Mouse (Mus musculus): Measurements from ENCODE around the gene Fzd2. TPM values are rescaled to one million over a fixed set of nuclear protein-coding genes. Genes with fewer than 3 reads are reported as not detected.
"Not testable (repeated sequence)": the region's sequence is repeated elsewhere in the genome, so short reads cannot be mapped to it uniquely, and the experiment has no call there.

Gene Fzd2
- not detected for polyA plus RNA-seq (2017; shearing (Covaris generic))

DNA sequence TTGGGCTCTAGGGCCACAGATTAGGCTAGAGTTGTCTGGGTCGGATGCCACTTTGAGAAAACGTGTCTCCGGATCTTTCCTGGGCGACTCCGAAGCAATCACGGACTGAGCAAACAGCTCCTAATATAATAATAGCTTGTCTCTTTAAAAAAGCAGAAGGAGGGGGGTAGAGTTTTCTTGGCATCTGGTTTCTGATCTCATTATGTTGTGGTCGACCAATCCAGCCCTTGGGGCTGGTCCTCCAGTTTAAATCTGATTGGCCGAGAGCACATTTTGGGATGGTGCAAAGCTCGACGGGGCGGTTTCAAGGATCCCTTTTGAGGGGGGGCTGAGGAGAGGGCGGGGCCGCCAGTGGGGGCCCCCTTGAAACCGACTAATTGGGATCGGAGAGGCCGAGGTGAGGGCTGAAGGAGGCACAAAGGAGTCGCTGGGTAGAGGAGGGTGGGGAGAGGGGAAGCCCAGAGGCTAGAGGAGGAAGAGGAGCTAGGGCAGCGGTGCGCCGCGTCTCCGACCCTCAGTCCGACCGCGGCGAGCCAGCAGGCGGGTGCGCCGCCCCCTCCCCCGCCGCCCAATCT lies at the start of gene Fzd2:
TSS of gene Fzd2 (plus strand) at position 387 of the 575 bp plus-strand sequence.
- no peak for ATAC-seq

DNA sequence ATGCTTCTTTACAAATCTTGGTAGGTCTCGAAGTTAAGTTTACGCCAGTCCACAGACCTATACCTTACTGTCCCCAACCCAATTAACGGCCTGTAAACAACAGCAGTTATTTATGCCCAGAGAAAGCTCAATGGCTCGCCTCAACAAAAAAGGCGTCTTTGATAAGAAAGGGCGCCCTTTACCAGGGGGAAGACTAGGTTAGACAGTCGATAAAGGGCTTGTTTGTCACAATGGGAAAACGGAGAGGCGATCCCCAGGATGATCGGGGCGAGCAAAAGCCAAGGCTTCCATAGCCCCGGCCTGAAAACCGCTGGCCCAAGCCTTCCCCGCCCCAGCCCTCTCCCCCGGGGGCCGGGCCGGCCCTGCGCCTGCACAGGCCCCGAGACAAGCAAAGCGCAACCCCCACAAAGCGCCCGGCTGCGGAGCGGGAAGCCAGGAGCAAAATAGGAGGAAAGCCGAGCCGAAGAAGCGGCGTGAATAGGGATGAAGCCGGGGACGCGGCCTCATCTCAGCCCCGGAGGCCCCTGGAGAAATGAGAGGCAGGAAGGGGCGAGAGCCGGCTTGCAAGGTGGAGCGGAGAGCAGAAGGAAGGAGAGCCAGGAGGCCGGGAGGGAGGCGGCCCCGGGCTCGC lies 48.7 kb upstream of the Fzd2 start:
- ATAC-seq: peak; percentile 56

DNA sequence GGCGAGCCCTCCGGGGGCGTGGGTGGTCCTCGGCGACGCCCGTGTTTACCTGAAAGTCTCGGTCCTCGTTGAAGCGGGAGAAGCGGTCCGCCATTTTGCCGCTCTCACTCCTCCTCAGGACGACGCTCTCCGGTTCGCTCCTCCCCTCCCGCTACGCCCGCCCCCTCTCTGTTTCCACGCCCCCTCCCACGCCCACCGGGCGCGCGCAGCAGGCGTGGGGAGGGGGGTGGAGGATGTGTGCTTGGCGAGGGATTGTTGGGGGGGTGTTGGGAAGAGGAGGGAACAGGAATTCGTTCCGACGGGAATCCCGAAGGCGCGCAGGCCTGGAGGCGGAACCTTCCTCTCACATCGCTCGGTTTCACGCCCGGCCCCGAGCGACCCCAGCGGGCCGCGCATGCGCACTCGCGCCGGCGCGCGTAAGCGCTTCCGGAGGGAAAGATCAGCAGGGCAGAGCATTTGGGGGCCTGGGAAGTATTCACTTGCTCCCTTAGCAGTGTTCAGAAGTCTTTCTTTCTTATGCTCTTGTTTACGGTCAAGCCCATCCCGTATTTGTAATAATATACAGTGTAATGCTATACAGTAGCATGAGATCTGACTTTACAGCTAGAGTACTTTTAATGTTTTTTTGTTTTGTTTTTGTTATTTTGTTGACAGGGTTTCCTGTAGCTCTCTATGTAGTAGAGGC lies 48.0 kb upstream of the Fzd2 start, which contains the start of gene Gpatch8:
TSS of gene Gpatch8 (minus strand) at position 362 of the 685 bp plus-strand sequence.
- ATAC-seq: peak; percentile 90

DNA sequence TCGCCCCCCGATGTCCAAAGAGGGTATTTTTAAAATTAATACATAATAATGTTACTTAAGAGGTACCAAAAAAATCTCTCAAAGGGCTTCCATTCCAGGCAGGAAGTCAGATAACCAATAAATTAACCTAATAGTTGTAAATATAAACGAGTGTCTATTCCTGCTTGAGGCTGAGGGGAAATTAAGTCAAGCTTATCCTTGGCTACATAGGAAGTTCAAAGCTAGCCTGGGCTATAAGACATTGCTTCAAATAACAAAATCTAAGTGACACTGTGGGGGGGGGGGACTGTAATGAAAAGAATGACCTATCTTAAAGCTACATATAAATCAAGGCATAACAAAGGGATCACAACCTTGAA lies 47.5 kb upstream of the Fzd2 start:
- ATAC-seq: peak; percentile 22

DNA sequence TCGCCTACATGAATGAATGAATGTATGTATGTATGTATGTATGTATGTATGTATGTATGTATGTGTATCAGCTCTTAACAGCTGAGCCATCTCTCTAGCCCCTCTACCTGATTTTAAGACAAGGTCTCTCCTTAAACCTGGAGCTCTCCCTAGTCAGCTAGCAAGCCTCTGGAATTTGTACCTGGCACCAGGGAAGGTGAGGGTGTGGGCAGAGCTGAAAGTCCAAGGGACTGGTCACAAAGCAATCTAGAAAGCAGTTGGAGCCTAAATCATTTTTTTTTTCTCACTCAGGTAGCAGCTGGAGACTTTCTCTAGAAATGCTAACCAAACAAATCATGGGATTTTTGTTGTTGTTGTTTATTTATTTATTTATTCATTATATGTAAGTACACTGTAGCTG lies 46.8 kb upstream of the Fzd2 start:
- ATAC-seq: no peak

DNA sequence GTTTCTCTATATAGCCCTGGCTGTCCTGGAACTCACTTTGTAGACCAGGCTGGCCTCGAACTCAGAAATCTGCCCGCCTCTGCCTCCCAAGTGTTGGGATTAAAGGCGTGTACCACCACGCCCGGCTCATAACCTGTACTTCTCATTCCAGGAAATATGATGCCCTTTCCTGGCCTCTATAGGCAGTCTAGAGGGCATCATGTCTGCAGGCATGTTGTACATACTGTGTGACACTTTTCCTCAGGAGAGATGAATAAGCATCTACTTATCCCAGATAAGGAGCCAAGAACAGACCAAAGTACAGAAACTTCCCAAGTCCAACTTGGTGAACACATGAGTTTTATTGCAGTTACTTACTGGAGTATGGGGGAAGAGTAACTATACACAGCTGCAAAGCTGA lies 45.5 kb upstream of the Fzd2 start:
- no peak for ATAC-seq

DNA sequence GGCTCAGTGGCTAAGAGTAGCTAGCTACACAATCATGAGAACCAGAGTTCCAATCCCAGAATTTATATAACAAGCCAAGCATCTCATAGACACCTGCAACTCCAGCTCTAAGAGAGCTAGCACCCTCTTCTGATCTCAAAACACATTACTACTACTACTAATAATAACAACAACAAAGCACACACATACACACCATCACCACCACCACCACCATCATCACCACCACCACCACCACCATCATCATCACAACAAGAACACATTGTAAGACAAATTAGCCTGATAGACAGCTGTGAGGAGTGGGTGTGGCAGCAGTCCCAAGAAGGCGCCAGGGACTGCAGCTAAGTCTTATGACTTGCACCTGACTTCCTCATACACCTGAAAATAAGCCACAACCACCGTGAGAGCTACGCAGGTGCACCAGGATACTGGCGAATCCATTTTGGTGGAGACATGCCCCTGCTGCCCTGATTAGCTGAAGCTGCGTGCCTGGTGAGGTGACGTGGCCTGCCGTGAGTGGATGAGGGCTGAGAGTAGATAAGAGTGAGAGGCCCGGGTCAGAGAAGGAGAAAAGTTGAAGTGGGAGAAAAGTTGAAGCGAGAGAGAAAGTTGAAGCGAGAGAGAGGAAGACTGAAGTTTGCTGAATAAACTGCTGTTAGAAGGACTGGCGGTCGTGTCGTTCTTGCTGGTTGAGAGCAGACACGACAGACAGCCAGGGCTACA lies 39.1 kb upstream of the Fzd2 start:
- ATAC-seq: not testable (repeated sequence)

DNA sequence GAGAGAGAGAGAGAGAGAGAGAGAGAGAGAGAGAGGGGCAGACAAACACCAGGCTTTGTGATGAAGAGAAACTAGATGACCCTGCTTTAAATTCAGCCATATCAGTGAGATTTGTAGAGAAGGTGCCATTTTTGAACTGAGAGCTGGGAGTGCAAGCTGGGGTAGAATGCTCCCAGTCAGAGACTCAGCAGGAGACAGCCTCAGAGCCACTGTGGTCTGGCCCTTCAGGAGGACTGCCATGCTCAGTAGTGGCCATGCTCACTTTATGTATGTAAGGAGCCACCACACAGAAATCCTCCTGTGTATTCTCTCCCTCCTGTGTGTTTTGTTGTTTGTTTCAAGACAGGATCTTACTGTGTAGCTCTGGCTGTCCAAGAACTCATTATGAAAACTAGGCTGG lies 38.5 kb upstream of the Fzd2 start:
- no peak for ATAC-seq

DNA sequence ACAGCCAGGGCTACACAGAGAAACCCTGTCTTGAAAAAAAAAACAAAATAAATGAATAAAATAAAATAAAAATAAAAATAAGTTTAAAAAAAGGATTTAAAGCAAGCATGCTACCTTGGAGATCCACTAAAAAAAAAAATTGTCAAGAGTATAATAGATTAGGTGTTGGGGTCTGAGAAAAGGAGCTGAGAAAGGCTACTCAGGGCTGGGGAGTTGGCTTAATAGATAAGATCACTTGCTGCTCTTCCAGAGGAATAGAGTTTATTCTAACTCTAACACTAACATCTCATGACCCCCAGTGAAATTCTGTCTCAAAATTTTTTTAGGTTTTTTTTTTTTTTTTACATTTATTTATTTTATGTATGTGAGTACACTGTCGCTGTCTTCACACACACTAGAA lies 37.9 kb upstream of the Fzd2 start:
- no peak for ATAC-seq

DNA sequence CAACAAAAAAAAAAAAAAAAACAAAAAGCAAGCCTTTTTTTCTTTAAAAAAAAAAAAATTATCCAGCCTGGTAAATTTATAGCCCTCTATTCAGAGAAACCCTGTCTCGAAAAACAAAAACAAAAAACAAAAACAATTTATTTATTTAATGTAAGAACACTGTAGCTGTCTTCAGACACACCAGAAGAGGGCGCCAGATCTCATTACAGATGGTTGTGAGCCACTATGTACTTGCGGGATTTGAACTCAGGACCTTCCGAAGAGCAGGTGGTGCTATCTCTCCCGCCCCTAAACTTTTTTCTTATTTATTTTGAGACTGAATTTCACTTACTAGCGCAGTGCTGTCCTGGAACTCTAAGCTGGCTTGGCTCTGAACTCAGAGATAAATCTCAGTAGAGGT lies 37.0 kb upstream of the Fzd2 start:
- no peak for ATAC-seq

DNA sequence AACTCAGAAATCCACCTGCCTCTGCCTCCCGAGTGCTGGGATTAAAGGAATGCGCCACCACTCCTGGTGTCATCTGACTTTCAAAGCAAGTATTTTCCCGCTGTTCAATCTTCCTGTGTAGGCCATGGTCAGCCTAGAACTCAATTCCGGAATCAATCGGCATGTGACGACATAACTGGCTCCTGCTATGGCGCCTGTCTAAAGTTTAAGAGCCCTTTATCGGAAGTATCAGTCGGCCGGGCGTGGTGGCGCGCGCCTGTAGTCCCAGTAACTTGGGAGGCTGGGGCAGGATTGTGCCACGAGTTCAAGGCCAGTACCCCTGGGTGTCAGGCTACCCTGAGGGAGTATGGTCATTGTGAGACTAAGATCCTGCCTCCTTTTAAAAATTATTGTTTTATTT lies 36.5 kb upstream of the Fzd2 start:
- ATAC-seq: no peak

DNA sequence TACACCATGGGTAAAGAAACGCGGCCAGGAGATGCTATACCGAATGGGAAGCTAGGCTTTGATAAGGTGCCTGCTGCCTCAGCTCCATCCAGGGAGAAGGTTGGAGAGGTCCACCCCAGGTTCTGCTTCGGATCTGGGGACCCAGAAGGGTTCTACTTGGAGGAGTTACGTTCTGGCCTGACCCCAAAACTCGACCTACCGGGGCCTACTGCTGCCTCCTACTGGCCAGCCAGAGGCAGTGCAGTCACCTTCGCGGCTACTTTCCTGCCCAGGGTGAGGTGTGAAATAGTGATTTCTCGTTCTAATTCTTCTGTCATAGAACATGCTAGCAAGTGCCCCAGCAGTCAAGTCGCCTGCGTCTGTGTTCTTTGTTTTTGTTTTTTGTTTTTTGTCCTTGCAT lies 36.0 kb upstream of the Fzd2 start:
- ATAC-seq: no peak

DNA sequence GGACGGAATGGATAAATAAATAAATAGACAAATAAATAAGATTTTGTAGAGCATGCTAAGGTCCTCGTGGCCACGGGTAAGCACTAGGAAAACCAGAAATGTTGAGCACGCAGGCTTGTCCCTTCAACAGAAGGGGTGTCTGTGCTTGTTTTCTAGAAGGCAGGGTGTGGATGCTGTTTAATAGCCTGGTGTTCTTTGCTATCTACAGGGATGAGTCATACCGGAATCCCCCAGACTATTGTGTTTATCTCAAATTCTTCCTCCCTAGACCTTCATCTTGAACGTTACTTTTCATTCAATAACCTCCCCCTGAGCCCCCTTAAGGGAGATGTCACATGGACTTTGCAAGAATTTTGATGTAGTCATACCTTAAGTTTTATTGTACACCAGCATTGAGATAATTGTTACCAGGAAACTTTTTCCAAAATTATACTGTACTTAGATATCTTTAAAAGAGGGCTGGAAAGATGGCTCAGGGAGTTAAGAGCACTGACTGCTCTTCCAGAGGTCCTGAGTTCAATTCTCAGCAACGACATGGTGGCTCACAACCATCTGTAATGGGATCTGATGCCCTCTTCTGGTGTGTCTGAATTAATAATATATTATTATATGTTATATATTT lies 35.3 kb upstream of the Fzd2 start:
- no peak for ATAC-seq

DNA sequence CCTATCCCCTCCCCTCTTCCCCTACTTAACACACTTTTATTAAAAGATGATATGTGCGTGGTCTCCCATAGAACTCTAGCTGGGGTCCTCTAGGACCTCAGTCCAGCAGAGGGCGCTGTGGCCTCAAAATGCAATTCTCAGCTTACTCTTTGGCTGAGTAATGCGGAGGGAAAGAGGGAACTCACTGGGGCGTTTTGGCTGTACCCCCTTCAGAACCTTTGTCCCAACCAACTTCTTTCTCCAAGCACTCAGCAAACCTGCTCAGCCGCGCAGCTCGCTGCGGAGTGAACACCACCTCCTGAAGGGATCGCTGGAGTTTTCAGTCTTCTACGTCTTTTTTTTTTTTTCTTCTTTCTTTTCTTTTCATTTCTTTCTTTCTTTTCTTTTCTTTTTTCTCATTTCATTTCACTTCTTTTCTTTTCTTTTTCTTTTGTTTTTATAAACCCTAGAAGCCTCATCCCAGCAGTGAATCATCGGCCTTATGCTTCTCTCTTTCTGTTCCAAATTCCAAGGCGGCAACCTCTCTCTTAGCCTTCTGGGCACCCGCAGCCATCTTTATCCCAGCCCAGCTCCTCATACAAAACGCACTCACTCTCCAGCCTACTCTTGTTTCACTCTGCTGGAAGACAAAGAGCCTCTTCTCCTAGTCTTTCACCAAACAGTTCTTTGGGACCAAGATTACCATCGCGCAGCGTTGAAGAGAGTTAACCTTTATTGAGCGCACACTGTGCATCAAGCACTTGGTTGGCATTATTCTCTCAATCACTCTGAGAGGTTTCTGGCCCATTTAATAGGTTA lies 31.1 kb upstream of the Fzd2 start:
- no peak for ATAC-seq

DNA sequence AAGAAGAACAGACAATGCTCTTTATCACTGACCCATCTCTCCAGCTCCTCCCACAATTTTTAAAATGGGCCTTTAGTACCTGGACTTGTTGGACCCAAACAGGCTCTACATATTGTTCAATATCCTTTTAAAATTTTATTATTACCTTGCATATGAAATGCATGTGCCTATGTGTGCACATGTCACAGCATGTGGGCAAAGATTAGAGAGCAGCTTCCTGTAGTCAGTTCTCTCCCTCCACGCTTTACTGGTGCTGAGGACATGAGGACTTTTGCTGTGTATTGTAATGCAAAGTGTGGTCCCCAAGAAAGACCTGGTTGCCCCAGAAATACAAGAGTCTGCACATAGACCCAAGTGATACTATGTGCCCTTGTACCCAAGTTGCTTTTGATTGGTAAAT lies 29.2 kb upstream of the Fzd2 start:
- ATAC-seq: no peak

DNA sequence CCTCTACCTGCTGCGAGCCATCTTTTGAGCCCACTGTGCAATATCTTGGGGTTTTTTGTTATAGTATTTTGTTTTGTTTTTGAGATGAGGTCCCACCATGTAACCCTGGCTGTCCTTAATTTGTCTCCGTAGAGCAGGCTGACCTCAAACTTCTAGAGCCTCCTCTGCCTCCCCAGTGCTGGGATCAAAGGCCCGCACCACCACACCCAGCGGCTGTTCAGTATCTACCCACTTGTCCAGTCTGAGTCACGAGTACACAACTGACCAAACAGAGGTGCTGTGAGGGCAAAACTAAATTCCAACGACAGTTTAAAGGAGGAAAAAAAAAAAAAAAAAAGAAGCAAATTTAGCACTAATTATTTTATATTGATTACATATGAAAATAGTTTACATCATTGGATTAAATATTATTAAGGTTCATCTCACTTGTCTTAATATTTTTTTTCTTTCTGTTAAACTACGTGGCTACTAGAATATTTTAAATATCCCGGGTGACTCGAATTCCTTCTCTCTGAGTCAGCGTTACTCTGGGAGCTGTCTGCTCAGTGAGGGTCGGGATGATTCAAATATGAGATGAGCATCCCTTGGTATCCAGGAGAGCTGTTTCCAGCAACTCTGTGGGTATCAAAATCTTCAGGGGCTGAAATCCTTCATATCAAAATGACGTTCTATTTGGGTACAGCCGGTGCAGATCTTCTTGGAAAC lies 28.0 kb upstream of the Fzd2 start:
- no peak for ATAC-seq

DNA sequence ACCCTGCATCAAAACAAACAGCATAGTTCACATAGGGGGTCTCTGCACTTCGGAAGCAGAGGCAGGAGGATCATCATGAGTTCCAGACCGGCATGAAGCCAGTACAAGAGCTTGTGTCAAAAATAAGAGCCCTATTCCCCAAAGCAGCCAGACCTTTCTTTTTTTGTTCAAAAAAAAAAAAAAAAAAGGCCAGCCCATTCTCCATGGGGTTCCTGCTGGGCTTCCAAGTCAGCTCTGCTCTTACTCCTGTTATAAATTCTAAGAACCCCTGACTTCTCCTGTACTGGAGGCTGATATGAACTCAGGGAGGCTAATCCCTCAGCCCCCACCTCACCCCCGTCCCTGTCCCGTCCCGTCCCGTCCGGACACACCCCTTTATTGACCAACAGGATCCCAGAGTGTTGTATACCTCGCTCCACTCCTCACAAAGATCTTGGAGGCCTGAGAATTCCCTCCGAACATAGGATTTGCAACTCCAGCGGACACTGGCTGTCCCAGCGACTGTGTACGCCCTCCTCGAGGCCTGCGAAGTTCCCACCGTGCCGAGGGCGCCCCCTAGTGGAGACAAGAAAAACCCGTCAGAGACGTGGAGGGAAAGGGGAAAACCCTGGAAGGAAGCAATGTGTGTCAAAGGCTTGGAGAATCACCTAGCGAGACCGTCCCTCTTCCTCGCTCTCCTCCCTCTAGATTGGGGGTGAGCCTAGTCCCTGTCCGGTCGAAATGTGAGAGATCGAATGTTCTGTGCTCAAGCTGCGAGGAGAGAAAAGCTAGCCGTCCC lies 25.7 kb upstream of the Fzd2 start:
- peak; percentile 75 for ATAC-seq

DNA sequence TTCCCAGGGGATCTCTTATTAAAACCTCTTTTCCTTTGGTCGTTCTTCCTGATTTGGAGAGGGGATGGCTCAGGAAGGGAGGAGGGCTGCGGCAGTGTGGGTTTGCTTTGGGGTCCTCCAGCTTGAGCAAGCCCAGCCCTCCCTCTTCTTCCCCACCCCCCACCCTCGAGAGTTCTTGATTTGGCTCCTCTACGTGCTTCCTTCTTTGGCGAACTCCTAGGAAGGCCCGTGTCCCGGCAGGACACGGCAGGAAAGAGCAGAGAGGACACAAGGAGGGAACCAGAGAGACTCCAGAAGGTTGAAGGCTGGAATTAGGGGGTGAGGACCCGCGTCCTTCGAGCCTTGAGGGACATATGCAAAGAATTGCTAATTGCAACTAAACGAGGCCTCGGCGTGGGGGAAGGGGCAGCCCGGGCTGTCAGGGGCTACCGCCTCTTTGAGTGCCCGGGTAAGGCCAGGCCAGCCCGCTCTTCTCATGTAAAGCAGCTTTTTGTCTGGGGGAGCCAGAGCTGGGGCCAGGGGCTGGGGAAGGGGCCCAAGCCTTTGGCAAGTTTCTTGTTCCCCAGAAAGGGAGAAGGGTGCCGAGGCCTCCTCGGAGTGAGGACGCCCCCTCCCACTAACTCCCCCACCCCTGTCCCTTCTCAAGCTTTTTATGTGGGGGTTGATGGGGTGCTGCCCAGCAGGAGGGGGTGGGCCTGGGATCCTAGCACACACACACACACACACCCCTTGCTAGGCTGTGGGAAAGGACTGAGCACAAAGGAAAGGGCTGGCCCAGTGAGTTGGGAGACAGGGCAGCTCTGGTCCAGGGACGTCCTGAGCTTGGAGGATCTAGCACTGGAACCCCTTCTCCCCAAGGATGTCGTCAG lies 24.8 kb upstream of the Fzd2 start, which contains the start of gene Gm11627:
TSS of gene Gm11627 (minus strand) at position 297 of the 869 bp plus-strand sequence.
- ATAC-seq: no peak

DNA sequence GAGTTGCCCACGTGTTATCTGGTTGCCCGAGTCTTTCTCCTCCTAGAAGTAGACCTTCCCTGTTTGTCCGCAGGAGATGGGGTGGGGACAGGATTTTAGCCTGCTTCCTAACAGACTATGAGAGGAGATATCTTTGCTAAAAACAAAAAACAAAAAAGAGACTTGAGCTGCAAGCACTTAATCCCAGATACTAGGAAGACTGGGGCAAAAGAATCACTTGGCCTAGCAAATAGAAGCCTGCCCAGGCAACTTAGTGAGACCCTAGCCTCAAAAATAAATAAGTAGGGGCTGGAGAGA lies 24.2 kb upstream of the Fzd2 start:
- ATAC-seq: no peak

Data from CD4-positive, CD25-positive, alpha-beta regulatory T cell, adult 4 months (primary cell).